Mouse (Mus musculus): ENCODE results near the gene Trp53i13. TPM values are rescaled to one million over a fixed set of nuclear protein-coding genes. Genes with fewer than 3 reads are reported as not detected.

The Trp53i13 gene
- total RNA-seq, 1 experiment from 2014 or later, result 7.6 TPM

GRCm38 (mm10) chr11:77467784-77468183 lies 48.0 kb downstream of the Trp53i13 start:
- peak; percentile 33 for ATAC-seq (ENCODE audit: extremely low read depth, insufficient number of reproducible peaks, low FRiP score, poor library complexity, severe bottlenecking)

GRCm38 (mm10) chr11:77467157-77467556 lies 48.6 kb downstream of the Trp53i13 start:
- peak; percentile 50 for ATAC-seq (ENCODE audit: extremely low read depth, insufficient number of reproducible peaks, low FRiP score, poor library complexity, severe bottlenecking)

GRCm38 (mm10) chr11:77466544-77466943 lies 49.2 kb downstream of the Trp53i13 start:
- ATAC-seq (ENCODE audit: extremely low read depth, insufficient number of reproducible peaks, low FRiP score, poor library complexity, severe bottlenecking), result no peak

- no peak for ATAC-seq (ENCODE audit: extremely low read depth, insufficient number of reproducible peaks, low FRiP score, poor library complexity, severe bottlenecking)
Measured at GRCm38 (mm10) chr11:77465111-77465510, 50.7 kb downstream of the Trp53i13 start.

- no peak for ATAC-seq (ENCODE audit: extremely low read depth, insufficient number of reproducible peaks, low FRiP score, poor library complexity, severe bottlenecking)
Measured at GRCm38 (mm10) chr11:77464684-77465083, 51.1 kb downstream of the Trp53i13 start.

GRCm38 (mm10) chr11:77463786-77464185 lies 52.0 kb downstream of the Trp53i13 start:
- no peak for ATAC-seq (ENCODE audit: extremely low read depth, insufficient number of reproducible peaks, low FRiP score, poor library complexity, severe bottlenecking)

- ATAC-seq (ENCODE audit: extremely low read depth, insufficient number of reproducible peaks, low FRiP score, poor library complexity, severe bottlenecking), result no peak
Measured at GRCm38 (mm10) chr11:77463101-77463445, 52.7 kb downstream of the Trp53i13 start.

- ATAC-seq (ENCODE audit: extremely low read depth, insufficient number of reproducible peaks, low FRiP score, poor library complexity, severe bottlenecking), result no peak
Measured at GRCm38 (mm10) chr11:77462283-77463100, 53.3 kb downstream of the Trp53i13 start, which contains the start of gene Coro6. Coro6 (plus strand) TSS chr11:77462411.

- ATAC-seq (ENCODE audit: extremely low read depth, insufficient number of reproducible peaks, low FRiP score, poor library complexity, severe bottlenecking), result no peak
Measured at GRCm38 (mm10) chr11:77461856-77462255, 53.9 kb downstream of the Trp53i13 start.

Other genes with a start within 250 kb of the Trp53i13 start
- 0.37 and 0.70 TPM in 2 replicates for gene Coro6, start 53.6 kb downstream of the Trp53i13 start, total RNA-seq (2017)
- 0.25 TPM in 1 of 2 replicates, not detected in the other for gene Ankrd13b, start 26.3 kb downstream of the Trp53i13 start, total RNA-seq (2017)
- 19.3 and 22.3 TPM in 2 replicates for gene Git1, start 22.4 kb downstream of the Trp53i13 start, total RNA-seq (2017)
- gene Abhd15, start 859 bp downstream of the Trp53i13 start, total RNA-seq (2017), result 13.8 and 16.1 TPM in 2 replicates
- gene Gm10392, start 3.2 kb upstream of the Trp53i13 start, total RNA-seq (2017), result 0.81 and 1.8 TPM in 2 replicates
- 84.1 and 92.2 TPM in 2 replicates for gene Taok1, start 91.8 kb upstream of the Trp53i13 start, total RNA-seq (2017)
- 176 and 178 TPM in 2 replicates for gene Nufip2, start 170.2 kb upstream of the Trp53i13 start, total RNA-seq (2017)
- gene Cryba1, start 209.3 kb upstream of the Trp53i13 start, total RNA-seq (2017), result not detected in 2 replicates
- 104 and 109 TPM in 2 replicates for gene Myo18a, start 247.3 kb upstream of the Trp53i13 start, total RNA-seq (2017)

All from neutrophil, adult 5-6 weeks (primary cell).